Mouse (Mus musculus): Measurements from ENCODE around the gene Krt33a.
A peak's percentile ranks its signal among the peaks of the same experiment; 100 is the strongest.

The Krt33a gene

GRCm38 (mm10) chr11:100016112-100016511 is at the start of gene Krt33a:
Krt33a (minus strand) TSS chr11:100016212.
- DNase-seq (ENCODE audit: low spot score in 2 of 2), result no peak

GRCm38 (mm10) chr11:100058875-100059274 is 42.9 kb upstream of the Krt33a start:
- no peak for DNase-seq (ENCODE audit: low spot score in 2 of 2)

- no peak for DNase-seq (ENCODE audit: low spot score in 2 of 2)
Observed at GRCm38 (mm10) chr11:100055686-100056655, 40.0 kb upstream of the Krt33a start.

GRCm38 (mm10) chr11:100050451-100050850 is 34.4 kb upstream of the Krt33a start, which contains the start of gene Krt31:
Krt31 (minus strand) TSS chr11:100050551.
- no peak for DNase-seq (ENCODE audit: low spot score in 2 of 2)

- no peak for DNase-seq (ENCODE audit: low spot score in 2 of 2)
Observed at GRCm38 (mm10) chr11:100047193-100047592, 31.2 kb upstream of the Krt33a start.

GRCm38 (mm10) chr11:100046303-100046866 is 30.4 kb upstream of the Krt33a start:
- DNase-seq (ENCODE audit: low spot score in 2 of 2), result no peak

GRCm38 (mm10) chr11:100041454-100041853 is 25.4 kb upstream of the Krt33a start, which contains the start of gene Krt34:
Krt34 (minus strand) TSS chr11:100041554.
- no peak for DNase-seq (ENCODE audit: low spot score in 2 of 2)

- no peak for DNase-seq (ENCODE audit: low spot score in 2 of 2)
Observed at GRCm38 (mm10) chr11:100029768-100030167, 13.8 kb upstream of the Krt33a start, which contains the start of gene Krt33b. Krt33b (minus strand) TSS chr11:100029868.

- DNase-seq (ENCODE audit: low spot score in 2 of 2), result no peak
Observed at GRCm38 (mm10) chr11:100021438-100021837, 5.4 kb upstream of the Krt33a start.

GRCm38 (mm10) chr11:100019466-100019865 is 3.5 kb upstream of the Krt33a start:
- DNase-seq (ENCODE audit: low spot score in 2 of 2), result no peak

GRCm38 (mm10) chr11:100013691-100014171 is 2.3 kb downstream of the Krt33a start:
- peak; percentile 52 to 62 for DNase-seq (ENCODE audit: low spot score in 2 of 2)

GRCm38 (mm10) chr11:100010682-100011081 is 5.3 kb downstream of the Krt33a start:
- DNase-seq (ENCODE audit: low spot score in 2 of 2), result no peak

- no peak for DNase-seq (ENCODE audit: low spot score in 2 of 2)
Observed at GRCm38 (mm10) chr11:100008336-100008735, 7.7 kb downstream of the Krt33a start.

GRCm38 (mm10) chr11:100006624-100007023 is 9.4 kb downstream of the Krt33a start:
- DNase-seq (ENCODE audit: low spot score in 2 of 2), result no peak

- DNase-seq (ENCODE audit: low spot score in 2 of 2), result peak; percentile 22 to 30
Observed at GRCm38 (mm10) chr11:100005905-100006304, 10.1 kb downstream of the Krt33a start.

- DNase-seq (ENCODE audit: low spot score in 2 of 2), result peak in 1 of 2 experiments; percentile 41
Observed at GRCm38 (mm10) chr11:100004846-100005245, 11.2 kb downstream of the Krt33a start.

GRCm38 (mm10) chr11:99999091-99999490 is 16.9 kb downstream of the Krt33a start:
- DNase-seq (ENCODE audit: low spot score in 2 of 2), result no peak

- no peak for DNase-seq (ENCODE audit: low spot score in 2 of 2)
Observed at GRCm38 (mm10) chr11:99994384-99994661, 21.7 kb downstream of the Krt33a start.

GRCm38 (mm10) chr11:99993620-99994383 is 22.2 kb downstream of the Krt33a start, which contains the start of gene Krtap17-1:
Krtap17-1 (minus strand) TSS chr11:99993994.
- DNase-seq (ENCODE audit: low spot score in 2 of 2), result no peak

GRCm38 (mm10) chr11:99990571-99990970 is 25.4 kb downstream of the Krt33a start:
- no peak for DNase-seq (ENCODE audit: low spot score in 2 of 2)

GRCm38 (mm10) chr11:99989881-99990405 is 26.1 kb downstream of the Krt33a start:
- DNase-seq (ENCODE audit: low spot score in 2 of 2), result no peak

- no peak for DNase-seq (ENCODE audit: low spot score in 2 of 2)
Observed at GRCm38 (mm10) chr11:99988530-99988929, 27.5 kb downstream of the Krt33a start.
